Mouse (Mus musculus) left cerebral cortex, adult 2 months (tissue): ENCODE results near the gene Hepacam. TPM values are rescaled to one million over a fixed set of nuclear protein-coding genes. Genes with fewer than 3 reads are reported as not detected.

Experiments
- DNase-seq, 2 experiments: peaks; one replicate each; pipeline ENCODE4 v3.0.0; 2021 to 2022; ENCODE audit warnings: low spot score in 2 of 2, mixed read lengths in 1 of 2; ENCODE audit errors: extremely low spot score in 1 of 2
- H3K27ac ChIP-seq: fragments of 200-600 bp; 2 replicates; pipeline ENCODE4 v1.8.1; 2022
- H3K4me3 ChIP-seq: fragments of 200-600 bp; 2 replicates; pipeline ENCODE4 v1.8.1; 2022
- CTCF ChIP-seq: fragments of 200-600 bp; IDR thresholded peaks from 2 replicates; pipeline ENCODE4 v1.8.1; 2022; ENCODE audit warnings: antibody characterized with exemption, mild to moderate bottlenecking, moderate library complexity
- intact Hi-C: fragments of 180-260 bp; cut with DNase I; formaldehyde crosslinking; loops from one replicate; pipeline ENCODE4 v1.15.1; 2025
- long read RNA-seq, 2 experiments: library from polyadenylated mRNA; stranded (forward); transcript quantifications; one replicate each; pipeline ENCODE4 v2.0.0; 2021; ENCODE audit warnings: borderline mapping rate in 2 of 2
- total RNA-seq, 2 experiments: library from RNA; stranded (reverse); gene quantifications; 2 replicates each; pipeline ENCODE4 v1.2.3; 2021

Gene Hepacam
- 10 to 100 TPM; 53.6 to 53.7 TPM for total RNA-seq
- long read RNA-seq, experiment 1, transcript Hepacam-201 (7 exons, 3,347 nt) = major isoform, 77 of 101 reads
- long read RNA-seq, experiment 1, partial matches to known transcripts = 7 of 101 reads
- long read RNA-seq, experiment 1, other reads (novel, unspliced or antisense) = 17 of 101 reads
- long read RNA-seq, experiment 2, transcript Hepacam-201 (7 exons, 3,347 nt) = major isoform, 71 of 96 reads
- long read RNA-seq, experiment 2, partial matches to known transcripts = 13 of 96 reads
- long read RNA-seq, experiment 2, other reads (novel, unspliced or antisense) = 12 of 96 reads

DNA sequence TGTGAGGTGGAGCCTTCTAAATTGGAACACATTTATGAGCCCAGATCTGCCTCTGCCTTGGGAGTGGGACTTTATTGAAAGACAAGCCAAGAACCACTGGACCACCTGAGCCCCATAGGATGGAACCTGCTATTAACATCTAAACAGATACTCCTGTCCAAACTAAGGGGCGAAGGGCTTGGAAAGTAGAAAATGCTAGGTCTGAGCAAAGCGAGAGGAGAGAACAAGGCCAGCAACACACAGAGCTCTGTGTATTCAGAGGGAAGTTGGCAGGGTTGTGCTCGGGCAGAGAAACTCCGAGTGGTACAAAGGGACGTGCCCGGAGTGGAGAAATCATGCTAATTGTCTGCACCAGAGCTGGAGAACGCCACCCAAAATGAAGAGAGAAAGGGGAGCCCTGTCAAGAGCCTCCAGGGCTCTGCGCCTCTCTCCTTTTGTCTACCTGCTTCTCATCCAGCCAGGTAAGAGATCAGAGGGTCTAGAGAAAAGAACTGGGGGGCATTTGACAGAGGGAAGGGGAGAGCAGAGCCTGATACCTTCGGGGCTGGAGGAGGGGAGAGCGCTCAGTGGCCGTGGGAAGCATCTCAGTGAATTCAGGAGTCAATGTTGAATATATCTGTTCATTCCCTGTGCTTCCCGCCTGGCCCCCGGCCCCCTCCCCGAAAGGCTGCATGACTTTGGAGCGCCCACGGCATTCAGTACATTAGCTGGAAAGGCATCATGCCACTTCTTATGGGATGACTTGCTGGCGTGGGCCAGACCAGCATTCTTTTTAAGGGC is at the start of gene Hepacam:
Gene Hepacam (plus strand): TSS at position 51 of the 780 bp plus-strand sequence.
- Histone ChIP-seq H3K4me3 (peak within 1 kb of the TSS; percentile 43), H3K27ac (peak within 1 kb of the TSS; percentile 89)
- DNase-seq = no peak
- TF ChIP-seq CTCF = no peak
- intact Hi-C loops = no loop called here

- no peak overlapping the region for H3K27ac ChIP-seq
- H3K4me3 ChIP-seq = no peak overlapping the region
- peak; percentile 88 for TF ChIP-seq CTCF
- intact Hi-C loops = loop anchor here (5.0 kb wide), 4 partner anchors 72 to 437 kb away; partner anchors contain the start of gene Slc37a2
- no peak for DNase-seq
Observed at GRCm38 (mm10) chr9:37329456-37329855, 37.7 kb upstream of the Hepacam start.

- intact Hi-C loops = no loop called here
- Histone ChIP-seq H3K27ac (no peak overlapping the region), H3K4me3 (no peak overlapping the region)
- TF ChIP-seq CTCF = no peak
- DNase-seq = no peak
Observed at GRCm38 (mm10) chr9:37345406-37345805, 21.7 kb upstream of the Hepacam start.

DNA sequence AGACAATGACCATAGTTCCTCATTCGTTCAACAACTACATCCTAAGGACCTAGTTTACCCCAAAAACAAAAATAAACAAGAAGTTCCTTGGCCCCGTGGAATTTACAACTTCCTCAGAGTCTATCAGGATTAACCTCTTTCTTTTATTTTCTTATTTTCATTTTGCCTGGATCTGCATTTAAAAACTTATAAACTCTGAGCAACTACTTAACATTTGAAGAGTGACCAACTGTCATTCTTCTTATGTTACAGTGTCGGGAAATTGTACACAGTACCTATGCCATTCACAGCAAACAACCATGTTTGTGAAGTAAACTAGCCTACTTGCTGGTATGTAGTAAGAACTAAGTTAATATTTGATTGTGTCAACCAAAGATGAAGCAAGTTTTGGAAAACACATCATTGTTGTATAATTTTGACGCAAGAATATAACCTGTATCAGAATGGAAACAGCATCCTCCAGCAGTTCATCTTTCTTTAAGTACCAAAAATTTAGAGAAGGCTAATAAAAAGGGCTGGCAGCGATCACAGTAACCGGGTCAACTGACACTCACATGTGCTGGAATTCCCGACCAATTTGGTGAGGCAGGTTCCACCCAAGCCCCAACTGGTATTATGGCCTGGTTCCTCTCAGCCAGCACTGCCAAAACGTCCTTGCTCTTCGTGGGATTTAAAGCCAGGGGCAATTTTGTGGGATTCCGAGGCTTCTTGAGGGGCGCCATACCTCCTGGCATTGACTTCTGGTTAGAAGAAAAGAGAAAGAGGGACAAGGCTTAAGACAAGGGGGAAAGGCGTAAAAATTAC is 19.8 kb upstream of the Hepacam start:
- intact Hi-C loops = no loop called here
- no peak for TF ChIP-seq CTCF
- H3K4me3 ChIP-seq = peak overlapping the region; percentile 80
- DNase-seq = no peak
- H3K27ac ChIP-seq = peak overlapping the region; percentile 82

DNA sequence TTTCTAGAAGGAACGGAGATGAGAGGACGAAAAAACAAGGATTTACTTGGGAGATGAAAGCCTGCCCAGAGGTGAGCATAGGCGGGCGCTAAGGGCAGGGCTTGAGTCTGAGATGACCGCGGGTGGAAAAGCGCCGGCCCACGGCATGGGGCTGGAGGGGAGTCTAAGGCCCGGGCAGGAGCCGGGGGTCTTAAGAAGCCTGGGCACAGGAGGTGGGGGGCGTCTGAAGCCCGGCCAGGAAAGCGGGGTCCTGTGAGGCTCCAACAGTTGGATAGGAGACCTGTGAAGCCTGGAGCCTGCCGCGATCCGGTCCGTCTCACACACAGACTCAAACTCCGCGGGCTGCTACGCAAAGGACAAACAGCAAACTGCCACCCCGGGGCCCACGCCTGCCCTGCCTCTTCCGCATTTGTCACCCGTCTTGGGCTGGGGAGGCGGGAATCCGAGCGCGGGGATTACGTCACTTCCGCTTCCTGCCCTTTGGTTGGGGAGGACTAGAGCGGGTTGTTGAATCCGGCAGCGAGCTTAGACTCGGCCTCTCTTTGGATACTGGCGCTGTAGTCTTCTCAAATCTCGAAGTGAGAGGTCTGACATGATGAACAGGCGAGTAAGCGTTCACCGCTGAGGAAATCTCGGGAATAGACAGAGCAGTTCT is 19.0 kb upstream of the Hepacam start, which contains the start of gene Ccdc15:
Gene Ccdc15 (minus strand): TSS at position 445 of the 655 bp plus-strand sequence.
- peak within 1 kb of the TSS; percentile 80 for H3K4me3 ChIP-seq
- TF ChIP-seq CTCF = no peak; the same call in 1 of the 2 replicates
- DNase-seq = peak; percentile 96 to 97
- intact Hi-C loops = no loop called here
- H3K27ac ChIP-seq = peak within 1 kb of the TSS; percentile 98

DNA sequence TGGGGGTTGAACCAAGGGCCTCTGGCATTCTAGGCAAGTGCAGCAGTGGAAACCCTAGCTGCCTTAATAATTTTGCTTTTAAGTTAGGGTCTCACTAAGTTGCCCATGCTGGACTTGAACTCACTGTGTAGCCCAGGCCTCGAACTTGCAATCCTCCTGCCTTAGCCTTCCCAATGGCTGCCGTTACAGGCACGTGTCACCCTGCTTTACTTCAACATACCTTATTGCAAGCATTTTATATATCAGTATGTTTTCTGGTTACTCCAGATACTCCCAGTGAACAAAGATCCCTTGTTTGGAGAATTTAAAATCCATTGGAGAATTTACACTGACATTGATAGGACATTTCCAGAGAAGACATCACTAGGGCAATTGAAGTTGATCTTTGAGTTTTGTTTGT is 18.1 kb upstream of the Hepacam start:
- peak overlapping the region; percentile 98 for H3K27ac ChIP-seq
- intact Hi-C loops = no loop called here

DNA sequence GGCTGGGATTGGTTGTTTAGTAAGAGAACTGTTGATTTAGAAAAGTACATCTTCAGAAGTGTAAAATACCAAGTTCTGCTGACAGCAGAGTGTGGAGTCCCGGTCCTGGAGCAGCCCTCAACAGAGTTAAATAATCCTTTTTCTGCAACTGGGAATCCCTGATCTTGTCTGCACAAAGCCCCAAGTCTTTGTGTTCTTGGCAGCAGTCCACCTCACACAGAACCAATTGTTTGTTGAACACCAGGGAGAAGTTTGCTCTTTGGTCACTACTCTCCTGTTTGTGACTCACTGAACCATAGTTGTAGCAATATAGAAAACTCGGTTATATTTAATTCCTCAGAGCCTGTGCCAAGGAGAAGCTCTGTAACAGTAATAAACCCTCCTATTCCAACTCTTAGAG is 15.9 kb upstream of the Hepacam start:
- intact Hi-C loops = no loop called here
- Histone ChIP-seq H3K4me3 (no peak overlapping the region), H3K27ac (peak overlapping the region; percentile 13)
- TF ChIP-seq CTCF = no peak
- DNase-seq = no peak

More for the DNA sequence above, 18.1 kb upstream of the Hepacam start:
- TF ChIP-seq CTCF = no peak
- H3K4me3 ChIP-seq = peak overlapping the region; percentile 80
- DNase-seq = no peak

GRCm38 (mm10) chr9:37354485-37354884 is 12.7 kb upstream of the Hepacam start:
- Histone ChIP-seq H3K27ac (no peak overlapping the region), H3K4me3 (no peak overlapping the region)
- intact Hi-C loops = no loop called here
- no peak for TF ChIP-seq CTCF
- DNase-seq = no peak

DNA sequence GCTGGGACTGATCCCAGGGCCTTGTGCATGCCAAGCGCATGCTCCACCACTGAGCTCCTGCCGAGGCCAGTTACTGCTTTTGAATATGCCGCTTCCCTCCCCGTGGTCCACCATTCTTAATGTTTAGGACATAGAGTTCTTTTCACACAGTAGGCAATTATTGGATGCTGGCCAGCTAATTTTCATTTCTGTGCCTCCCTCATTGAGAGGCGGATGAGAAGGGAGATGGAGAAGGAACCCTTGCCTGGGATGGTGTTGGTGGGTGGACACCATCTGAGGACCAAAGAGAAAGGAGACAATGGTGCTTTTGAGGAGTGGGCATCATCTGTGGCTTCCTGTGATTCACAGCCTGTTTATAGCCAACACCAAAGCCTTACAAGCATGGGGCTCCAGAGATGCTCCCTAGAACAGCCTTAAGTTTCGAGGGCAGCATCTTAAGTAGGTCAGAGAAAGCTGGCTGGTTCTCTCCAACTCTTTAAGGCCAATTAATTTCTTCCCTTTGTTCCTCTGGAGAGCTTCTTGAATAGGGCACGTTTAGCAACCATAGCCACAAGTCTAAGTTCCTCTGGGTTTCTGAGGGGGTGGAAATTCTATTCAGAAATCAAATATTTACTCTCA is 8.3 kb upstream of the Hepacam start:
- TF ChIP-seq CTCF = no peak
- Histone ChIP-seq H3K4me3 (no peak overlapping the region), H3K27ac (peak overlapping the region; percentile 90)
- DNase-seq = peak in 1 of 2 experiments; percentile 45
- intact Hi-C loops = no loop called here

- no peak; the same call in 1 of the 2 replicates for TF ChIP-seq CTCF
- intact Hi-C loops = no loop called here
- no peak overlapping the region for H3K4me3 ChIP-seq
- peak; percentile 66 to 78 for DNase-seq
- peak overlapping the region; percentile 90 for H3K27ac ChIP-seq
Observed at GRCm38 (mm10) chr9:37359331-37360220, 7.6 kb upstream of the Hepacam start.
